Mouse (Mus musculus) hindbrain, embryonic 14.5 days (tissue): ENCODE data around the gene Tmem131l. TPM values are rescaled to one million over a fixed set of nuclear protein-coding genes. Genes with fewer than 3 reads are reported as not detected.

Experiments
- ATAC-seq: fragments of 200-750 bp; cut with Nextera tagmentation; 2 replicates; pipeline ENCODE4 v1.8.0; 2017; ENCODE audit warnings: moderate number of reproducible peaks, mild to moderate bottlenecking, moderate TSS enrichment, moderate library complexity; ENCODE audit not compliant: low FRiP score
- DNase-seq: peaks from one replicate; pipeline ENCODE4 v3.0.0-alpha.2; 2015; ENCODE audit warnings: low spot score
- H3K27ac ChIP-seq: fragments of 300-500 bp; sonication (generic); 2 replicates; pipeline ENCODE4 v1.5.1; 2014; ENCODE audit warnings: mild to moderate bottlenecking, moderate library complexity
- H3K27me3 ChIP-seq: fragments of 300-500 bp; sonication (generic); 2 replicates; pipeline ENCODE4 v1.6.1; 2014; ENCODE audit warnings: mild to moderate bottlenecking, low read length, mixed read lengths; ENCODE audit not compliant: control insufficient read depth, insufficient read depth
- H3K36me3 ChIP-seq: fragments of 300-500 bp; sonication (generic); replicated peaks from 2 replicates; pipeline ENCODE4 v1.6.1; 2014; ENCODE audit not compliant: control insufficient read depth, insufficient read depth
- H3K4me1 ChIP-seq: fragments of 300-500 bp; sonication (generic); replicated peaks from 2 replicates; pipeline ENCODE4 v1.6.1; 2014; ENCODE audit warnings: antibody characterized with exemption, low read length, mixed read lengths; ENCODE audit not compliant: control insufficient read depth, insufficient read depth
- H3K4me2 ChIP-seq: fragments of 300-500 bp; sonication (generic); replicated peaks from 2 replicates; pipeline ENCODE4 v1.6.1; 2014; ENCODE audit warnings: mild to moderate bottlenecking, moderate library complexity
- H3K4me3 ChIP-seq: fragments of 300-500 bp; sonication (generic); replicated peaks from 2 replicates; pipeline ENCODE4 v1.5.1; 2014; ENCODE audit warnings: mild to moderate bottlenecking, low read length
- H3K9ac ChIP-seq: fragments of 300-500 bp; sonication (generic); 2 replicates; pipeline ENCODE4 v1.6.1; 2014
- H3K9me3 ChIP-seq: fragments of 300-500 bp; sonication (generic); 2 replicates; pipeline ENCODE4 v1.6.1; 2016; ENCODE audit warnings: low read length; ENCODE audit not compliant: control insufficient read depth
- WGBS: fragments of 180-500 bp; shearing (Covaris S2); extraction: QIAGEN DNeasy Blood & Tissue Kit; methylation state at CpG from one replicate; pipeline ENCODE4 v1.1.7; 2014; 5-methylcytosine and 5-hydroxymethylcytosine counted together
- polyA plus RNA-seq: library from polyadenylated mRNA; unstranded; fragments of >200 nt; fragmentation: Nextera tagmentation; extraction: Ambion mirVana; gene quantifications from 2 replicates; pipeline ENCODE4 v1.2.1, GENCODE M21; 2014

Gene Tmem131l
- polyA plus RNA-seq, 1 experiment from 2014 or later: 57.5 TPM

DNA sequence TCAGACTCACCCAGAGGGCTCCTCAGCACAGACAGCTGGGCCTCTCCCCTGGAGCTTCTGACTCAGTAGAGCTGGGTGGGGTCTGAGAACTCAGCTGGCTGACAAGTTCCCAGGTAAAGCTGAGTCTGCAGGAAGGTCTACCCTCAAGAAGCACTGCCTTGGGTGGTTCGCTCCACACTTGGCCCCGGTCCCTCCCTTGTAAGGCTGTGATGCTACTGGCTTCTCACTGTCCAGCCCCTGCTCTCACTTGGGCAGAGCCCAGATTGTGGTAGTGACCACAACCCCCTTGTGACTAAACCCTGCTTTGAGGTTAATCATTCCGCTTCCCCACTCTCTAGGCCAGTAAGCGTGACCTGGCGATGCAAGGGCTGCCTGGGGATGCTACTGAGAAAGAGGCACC, 17.3 kb downstream of the Tmem131l start:
- Histone ChIP-seq H3K27me3 (no peaks in the 10 kb centered on the region), H3K9me3 (no peaks in the 10 kb centered on the region), H3K4me3 (no peak overlapping the region), H3K36me3 (peaks cover 10% of the 10 kb centered on the region; the same call in 1 of the 2 replicates), H3K4me2 (no peak overlapping the region), H3K4me1 (peaks cover 36% of the 10 kb centered on the region), H3K9ac (no peak overlapping the region), H3K27ac (no peak overlapping the region)
- 71% methylated on average over 5 of the region's 5 CpGs for WGBS
- DNase-seq (no peak), ATAC-seq (no peak)

DNA sequence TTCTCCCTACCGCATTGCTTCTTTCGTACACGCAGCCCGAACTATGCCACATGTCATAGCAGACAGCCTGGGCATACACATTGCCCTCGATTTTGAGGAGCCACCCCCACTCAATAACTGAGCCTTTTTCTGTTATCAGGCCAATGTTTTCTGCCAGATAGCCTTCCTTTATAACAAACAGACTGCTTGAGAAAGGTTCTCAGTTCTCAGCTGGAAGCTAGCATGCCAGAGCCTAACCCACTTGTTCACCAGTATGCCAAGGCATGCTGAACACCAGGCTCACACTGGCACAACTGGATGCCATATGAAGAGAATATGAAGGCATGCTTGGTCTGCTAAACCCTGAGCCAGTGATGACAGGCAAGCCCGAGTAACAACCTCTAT, 17.8 kb downstream of the Tmem131l start:
- DNase-seq: no peak
- no peak overlapping the region for H3K27ac ChIP-seq
- peaks cover 36% of the 10 kb centered on the region for H3K4me1 ChIP-seq

DNA sequence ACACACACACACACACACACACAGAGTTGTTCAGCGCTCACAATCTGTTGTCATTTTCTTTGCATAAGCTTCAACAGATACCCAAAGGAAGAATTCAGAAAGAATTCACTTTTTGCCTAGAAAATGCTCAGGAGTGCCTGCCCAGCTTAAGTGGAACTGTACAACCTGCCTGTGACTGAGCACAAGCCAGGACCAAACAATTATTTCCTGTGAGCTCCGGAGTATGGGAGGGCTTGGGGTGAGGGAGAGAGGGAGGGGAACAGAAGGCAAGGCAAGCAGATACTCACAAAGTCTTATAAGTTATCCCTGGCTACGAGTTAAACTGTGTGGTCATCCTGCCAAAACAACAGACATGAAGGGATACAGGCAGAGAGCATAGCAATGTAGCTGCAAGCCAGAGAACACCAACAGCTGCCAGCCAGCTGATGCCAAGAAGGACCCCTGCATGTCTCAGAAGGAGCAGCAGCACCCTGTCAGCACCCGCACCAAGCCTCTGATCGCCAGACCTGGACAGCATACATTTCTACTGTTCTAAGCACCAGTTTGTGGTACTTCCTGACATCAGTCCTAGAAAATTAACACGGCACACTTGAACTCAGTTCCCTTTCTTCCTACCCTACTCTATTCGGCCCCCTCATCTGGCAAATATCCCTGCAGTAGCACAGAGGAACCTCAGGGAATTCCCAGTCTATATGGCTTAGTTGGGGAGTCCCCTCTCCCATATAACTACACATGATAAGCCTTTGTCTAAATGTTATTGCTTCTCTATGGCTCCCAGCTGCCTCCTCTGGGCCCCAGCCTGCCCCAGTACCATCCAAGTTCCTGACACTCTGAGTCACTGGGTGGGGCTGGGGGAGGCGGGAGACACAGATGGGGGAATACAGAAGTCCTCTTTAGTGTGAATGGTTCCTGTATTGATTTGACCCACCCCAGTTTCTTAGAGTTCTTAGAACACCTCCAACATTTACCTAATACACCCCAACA, 18.5 kb downstream of the Tmem131l start:
- no peak for DNase-seq

More for the DNA sequence above, 17.8 kb downstream of the Tmem131l start:
- ATAC-seq: no peak
- Histone ChIP-seq H3K4me3 (no peak overlapping the region), H3K9ac (no peak overlapping the region), H3K27me3 (no peaks in the 10 kb centered on the region), H3K4me2 (no peak overlapping the region), H3K9me3 (no peaks in the 10 kb centered on the region), H3K36me3 (peaks cover 10% of the 10 kb centered on the region; the same call in 1 of the 2 replicates)
- 89% methylated on average over 6 of the region's 6 CpGs for WGBS

DNA sequence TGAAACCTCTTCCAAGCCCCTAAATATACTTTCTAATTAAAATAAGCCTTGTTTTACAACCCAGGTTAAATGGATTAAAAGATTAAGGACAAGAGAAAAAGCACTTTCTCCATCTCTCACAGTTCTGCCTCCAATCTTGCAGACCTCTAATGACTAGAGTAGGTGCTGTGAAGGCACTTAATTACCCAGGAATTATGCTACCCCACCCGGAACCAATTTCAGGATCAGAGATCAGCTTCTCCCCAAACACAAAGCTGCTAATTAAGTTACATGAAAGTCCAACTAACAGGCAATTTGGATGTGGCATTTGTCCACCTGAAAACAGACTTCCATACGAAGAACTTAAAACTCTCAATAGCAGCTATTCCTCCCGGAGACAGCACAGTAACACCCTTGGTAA, 19.4 kb downstream of the Tmem131l start:
- Histone ChIP-seq H3K36me3 (peaks cover 10% of the 10 kb centered on the region; the same call in 1 of the 2 replicates), H3K27ac (no peak overlapping the region), H3K4me2 (no peak overlapping the region), H3K9me3 (no peaks in the 10 kb centered on the region), H3K9ac (no peak overlapping the region), H3K27me3 (no peaks in the 10 kb centered on the region), H3K4me1 (peaks cover 32% of the 10 kb centered on the region), H3K4me3 (no peak overlapping the region)
- 45% methylated on average over 3 of the region's 3 CpGs for WGBS
- DNase-seq: no peak
- ATAC-seq: no peak

More for the DNA sequence above, 18.5 kb downstream of the Tmem131l start:
- Histone ChIP-seq H3K27me3 (no peaks in the 10 kb centered on the region), H3K4me1 (peaks cover 36% of the 10 kb centered on the region), H3K27ac (no peak overlapping the region), H3K4me2 (no peak overlapping the region), H3K9ac (no peak overlapping the region), H3K9me3 (no peaks in the 10 kb centered on the region), H3K36me3 (peaks cover 10% of the 10 kb centered on the region; the same call in 1 of the 2 replicates), H3K4me3 (no peak overlapping the region)
- ATAC-seq: no peak; the same call in 1 of the 2 replicates
- WGBS: 66% methylated on average over 8 of the region's 8 CpGs

DNA sequence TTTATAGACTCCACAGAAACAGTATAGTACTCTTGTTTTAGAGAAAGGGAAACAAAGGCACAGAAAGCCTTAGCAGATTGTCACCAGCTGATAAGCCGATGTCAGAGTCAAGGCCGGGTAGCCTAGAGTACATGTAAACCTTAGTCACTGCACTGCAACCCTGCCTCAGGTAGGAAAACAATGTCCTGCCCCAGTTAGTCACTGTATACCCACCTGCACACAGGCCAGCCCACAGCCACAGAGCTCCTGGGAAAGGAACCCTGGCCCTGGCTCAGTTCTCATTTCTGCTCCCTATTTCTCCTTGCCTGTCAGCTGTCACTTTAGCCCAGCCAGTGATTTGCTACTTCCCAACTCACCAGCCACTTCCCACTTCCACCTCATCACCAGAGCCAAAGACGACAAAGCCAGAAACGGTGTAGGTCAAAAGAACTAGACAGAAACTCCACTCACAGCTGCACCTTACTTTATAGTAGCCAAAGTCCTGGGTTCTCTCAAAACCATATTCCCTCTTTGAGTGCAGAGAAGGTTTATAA, 24.4 kb downstream of the Tmem131l start:
- Histone ChIP-seq H3K4me3 (no peak overlapping the region), H3K4me1 (peaks cover 5% of the 10 kb centered on the region; the same call in 1 of the 2 replicates), H3K27ac (no peak overlapping the region), H3K27me3 (no peaks in the 10 kb centered on the region), H3K9ac (no peak overlapping the region), H3K4me2 (no peak overlapping the region), H3K9me3 (no peaks in the 10 kb centered on the region), H3K36me3 (peaks cover 19% of the 10 kb centered on the region; the same call in 1 of the 2 replicates)
- WGBS: 90% methylated on average over 4 of the region's 4 CpGs
- no peak for ATAC-seq
- no peak for DNase-seq

DNA sequence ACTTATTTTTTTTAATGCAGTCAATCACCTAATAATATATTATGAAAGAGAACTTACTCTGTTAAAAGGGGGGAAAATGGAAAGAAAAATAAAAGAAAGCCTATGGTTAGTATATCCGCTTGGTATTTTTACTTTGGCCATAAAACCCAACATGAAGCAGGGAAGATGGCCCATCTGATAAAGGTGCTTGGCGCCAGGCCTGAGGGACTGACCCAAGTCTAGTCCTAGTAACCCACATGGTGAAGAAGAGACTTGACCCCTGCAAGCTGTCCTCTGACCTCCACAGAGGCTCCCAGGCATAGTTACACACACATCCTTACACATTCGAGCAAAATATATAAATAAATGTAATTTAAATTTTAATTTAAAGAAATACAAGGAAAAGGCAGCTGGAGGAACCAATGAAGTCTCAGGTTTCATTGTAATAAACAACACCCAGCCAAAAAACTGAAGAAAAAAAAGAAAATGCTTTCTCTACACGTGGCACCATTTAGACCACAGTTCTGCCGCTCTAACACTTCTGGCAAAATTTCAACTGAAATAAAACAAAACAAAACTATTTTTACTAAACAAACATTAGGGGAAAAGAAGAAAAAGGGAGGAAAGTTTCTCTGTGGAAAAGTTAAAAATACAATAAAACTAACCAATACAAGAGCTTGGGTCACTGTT, 28.8 kb downstream of the Tmem131l start:
- Histone ChIP-seq H3K4me2 (no peak overlapping the region), H3K27me3 (no peaks in the 10 kb centered on the region), H3K4me1 (no peaks in the 10 kb centered on the region), H3K9me3 (no peaks in the 10 kb centered on the region), H3K4me3 (no peak overlapping the region), H3K9ac (no peak overlapping the region), H3K36me3 (peaks cover 16% of the 10 kb centered on the region; the same call in 1 of the 2 replicates), H3K27ac (no peak overlapping the region)
- ATAC-seq (no peak), DNase-seq (no peak)
- 86% methylated on average over 5 of the region's 5 CpGs for WGBS

DNA sequence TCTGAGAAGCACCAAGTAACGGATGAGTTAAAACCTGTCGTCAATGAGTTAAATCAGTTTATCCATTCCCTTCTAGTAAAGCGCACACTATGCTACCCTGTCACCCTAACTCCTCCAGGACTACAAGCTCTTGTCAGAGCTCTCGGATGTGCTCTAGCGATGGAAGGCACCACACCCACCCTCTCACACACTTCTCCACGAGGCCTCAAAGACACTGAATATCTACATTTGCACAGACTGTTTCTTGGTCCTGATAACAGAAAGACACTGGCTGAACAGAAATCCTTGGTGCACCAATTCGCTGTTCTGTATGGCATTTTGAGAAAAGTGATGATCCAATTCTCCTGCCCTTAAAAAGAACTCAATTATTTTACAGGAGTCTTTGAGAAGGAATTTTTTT, 34.0 kb downstream of the Tmem131l start:
- H3K27ac ChIP-seq: no peak overlapping the region
- ATAC-seq (no peak), DNase-seq (no peak)
- H3K4me3 ChIP-seq: no peak overlapping the region
- no peaks in the 10 kb centered on the region for H3K4me1 ChIP-seq
- WGBS: 91% methylated on average over 7 of the region's 7 CpGs
- H3K9me3 ChIP-seq: no peaks in the 10 kb centered on the region
- H3K4me2 ChIP-seq: no peak overlapping the region
- H3K27me3 ChIP-seq: no peaks in the 10 kb centered on the region
- H3K36me3 ChIP-seq: peaks cover 6% of the 10 kb centered on the region; the same call in 1 of the 2 replicates
- no peak overlapping the region for H3K9ac ChIP-seq

DNA sequence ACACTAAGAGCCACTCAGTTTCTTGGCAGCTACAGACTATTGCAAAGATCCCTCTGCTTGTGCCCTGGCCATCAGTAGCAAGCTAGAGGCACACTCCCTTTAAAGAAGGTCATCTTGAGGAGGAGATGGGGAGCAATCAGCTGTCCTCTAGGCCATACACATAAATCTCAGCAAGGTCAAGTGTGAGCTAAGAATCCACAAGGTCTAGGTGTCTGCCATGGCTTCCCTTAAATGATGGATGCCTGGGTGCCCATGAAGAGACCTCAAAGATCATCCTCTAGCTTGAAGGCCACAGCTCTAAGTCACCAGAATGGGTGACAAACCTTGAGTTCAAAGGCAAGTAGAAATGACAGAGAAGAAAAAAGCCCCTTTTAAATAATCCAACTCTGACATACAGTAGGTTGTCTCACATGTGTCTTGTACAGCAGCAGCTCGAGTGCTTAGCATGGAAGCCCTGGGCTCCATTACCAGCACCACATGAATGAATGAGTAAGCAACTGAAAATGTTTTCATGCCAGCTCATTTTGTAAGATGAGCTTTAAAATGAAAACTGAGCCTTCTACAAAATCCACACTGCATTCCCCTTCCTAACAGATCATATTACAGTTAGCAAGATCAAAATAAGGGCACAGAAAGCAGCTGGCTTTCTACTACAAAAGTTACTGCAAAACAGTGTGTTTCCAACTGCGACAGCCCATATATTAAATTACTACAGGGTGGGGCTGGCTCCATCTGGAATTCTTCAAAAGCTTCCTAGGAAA, 35.5 kb downstream of the Tmem131l start:
- ATAC-seq: no peak
- no peaks in the 10 kb centered on the region for H3K27me3 ChIP-seq
- H3K9me3 ChIP-seq: no peaks in the 10 kb centered on the region
- H3K36me3 ChIP-seq: peaks cover 6% of the 10 kb centered on the region; the same call in 1 of the 2 replicates
- no peak for DNase-seq
- no peak overlapping the region for H3K4me2 ChIP-seq
- no peaks in the 10 kb centered on the region for H3K4me1 ChIP-seq
- H3K4me3 ChIP-seq: no peak overlapping the region
- no peak overlapping the region for H3K27ac ChIP-seq
- H3K9ac ChIP-seq: no peak overlapping the region
- WGBS: 87% methylated on average over 2 of the region's 2 CpGs
